Mouse (Mus musculus) heart, adult 9 months (tissue): ENCODE measurements around the gene C1qtnf3.

Experiments used
- DNase-seq, 2 experiments: peaks; one replicate each; pipeline ENCODE4 v3.0.0; 2022; ENCODE audit warnings: low spot score in 2 of 2

The C1qtnf3 gene

DNA sequence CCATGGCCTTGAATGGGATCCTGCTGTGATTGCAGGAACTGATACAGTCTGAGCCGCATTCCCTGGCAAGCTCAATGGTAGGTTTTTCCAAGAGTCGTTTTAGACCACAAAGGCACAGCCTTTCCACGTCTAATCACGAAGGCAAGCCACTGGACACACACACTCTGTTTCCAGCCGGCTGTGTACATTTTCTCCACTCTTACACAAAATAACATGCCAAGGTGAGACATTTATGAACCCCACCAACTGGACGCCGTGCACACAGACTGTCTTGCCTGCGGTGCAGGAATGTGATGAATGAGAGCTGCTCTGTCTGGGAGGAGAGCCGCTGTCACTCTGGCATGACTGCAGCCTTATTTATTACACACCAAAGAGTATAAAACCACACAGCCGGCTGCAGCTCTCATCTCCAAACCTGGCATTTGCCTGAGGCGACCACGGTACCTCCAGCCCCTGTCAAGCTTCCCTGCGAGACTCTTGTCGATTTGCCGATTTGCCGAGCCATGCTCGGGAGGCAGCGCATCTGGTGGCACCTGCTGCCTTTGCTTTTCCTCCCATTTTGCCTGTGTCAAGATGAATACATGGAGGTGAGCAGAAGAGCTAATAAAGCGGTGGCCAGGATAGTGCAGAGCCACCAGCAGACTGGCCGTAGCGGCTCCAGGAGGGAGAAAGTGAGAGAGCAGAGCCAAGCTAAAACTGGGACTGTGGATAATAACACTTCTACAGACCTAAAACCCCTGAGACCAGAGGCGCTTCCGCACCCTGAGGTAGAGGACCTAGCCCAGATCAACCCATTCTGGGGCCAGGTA is at the start of gene C1qtnf3:
Gene C1qtnf3 (plus strand): TSS at position 382 of the 809 bp plus-strand sequence.
- DNase-seq = no peak

DNA sequence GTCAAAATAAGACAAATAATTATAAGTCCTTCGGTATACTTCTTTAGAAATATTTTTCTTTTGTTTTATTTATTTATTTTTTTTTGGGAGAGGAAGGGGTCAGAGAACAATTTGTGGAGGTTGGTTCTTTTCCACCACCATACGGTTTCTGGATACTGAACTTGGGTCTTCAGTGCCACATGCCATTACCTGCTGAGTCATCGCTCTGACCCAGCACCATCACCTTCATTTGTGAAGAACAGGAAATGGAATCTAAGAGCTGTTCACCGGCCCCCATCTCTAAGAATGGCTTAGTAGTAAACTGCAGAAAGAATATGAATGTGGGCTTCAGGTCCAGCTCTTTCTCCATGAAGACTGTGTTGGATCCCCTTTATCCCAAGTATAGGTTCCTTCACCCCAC is 49.8 kb upstream of the C1qtnf3 start:
- DNase-seq = no peak

DNA sequence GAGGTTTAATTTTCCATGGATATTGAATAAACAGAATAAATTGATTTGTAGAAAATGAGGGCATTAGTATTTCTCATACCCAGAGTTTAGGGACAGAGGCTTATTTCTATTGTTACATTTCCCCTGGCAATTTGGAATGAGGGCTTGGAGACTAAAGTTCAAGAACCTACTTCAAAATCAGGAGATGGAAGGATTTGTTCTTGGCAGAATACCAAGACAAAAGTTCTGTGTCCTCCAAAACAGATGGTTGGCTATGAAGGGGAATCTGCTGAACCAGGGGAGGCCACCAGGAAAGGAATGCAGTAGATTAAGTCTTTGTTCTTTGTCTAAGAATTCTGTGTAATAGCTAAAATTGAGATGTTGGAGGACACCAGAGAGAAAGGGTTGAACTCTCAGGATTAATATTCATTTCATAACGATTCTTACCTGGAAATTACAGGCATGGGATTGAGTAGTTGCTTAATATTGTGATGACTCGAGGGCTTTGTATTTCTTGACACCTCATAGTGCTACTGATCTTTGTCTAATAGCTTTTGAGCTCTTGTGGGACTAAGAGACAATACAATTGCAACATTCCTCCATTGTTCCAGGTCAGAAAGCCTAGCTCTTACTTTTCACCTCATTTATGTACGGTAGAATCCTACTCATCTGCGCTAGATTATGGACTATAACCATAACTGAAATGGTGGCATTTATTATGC is 35.4 kb upstream of the C1qtnf3 start:
- DNase-seq = no peak

GRCm38 (mm10) chr15:10917312-10917660 is 34.8 kb upstream of the C1qtnf3 start:
- DNase-seq = no peak

DNA sequence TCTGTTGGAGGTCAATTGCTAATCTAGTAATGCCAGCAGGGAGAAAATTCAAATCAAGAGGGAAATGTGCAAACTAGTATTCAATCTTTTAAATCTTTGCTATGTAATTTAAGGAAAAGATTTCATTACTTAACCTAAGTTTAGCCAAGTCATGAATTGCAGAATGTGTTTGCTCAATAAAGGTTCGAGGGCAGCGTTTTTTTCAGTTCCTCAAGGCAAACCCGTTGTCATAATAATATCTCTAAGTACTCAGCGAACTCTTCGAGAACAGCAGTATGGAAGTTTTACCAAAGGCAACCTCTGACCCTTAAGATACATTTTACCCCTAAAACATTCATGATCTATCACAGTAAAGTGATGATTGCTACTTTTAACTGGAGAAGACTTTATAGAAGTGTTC is 31.9 kb upstream of the C1qtnf3 start:
- DNase-seq = no peak

GRCm38 (mm10) chr15:10921064-10921463 is 31.1 kb upstream of the C1qtnf3 start:
- DNase-seq = no peak

DNA sequence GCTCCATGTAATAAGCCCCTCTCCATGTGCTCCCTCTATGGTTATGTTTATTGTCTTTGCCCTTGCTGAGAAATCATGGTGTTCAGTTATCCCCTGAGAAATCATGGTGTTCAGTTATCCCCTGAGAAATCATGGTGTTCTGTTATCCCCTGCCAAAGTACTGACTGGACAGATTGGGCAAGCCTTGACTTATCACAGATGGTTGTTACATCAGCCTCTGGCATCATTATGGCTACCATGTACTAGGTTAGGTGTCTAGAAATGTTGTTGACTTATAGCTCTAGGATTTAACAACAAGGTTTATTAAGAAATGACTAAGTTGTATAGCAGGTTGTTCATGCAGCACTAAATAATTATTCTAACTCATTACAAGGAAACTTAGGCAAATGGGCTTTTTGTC is 30.1 kb upstream of the C1qtnf3 start:
- DNase-seq = no peak

DNA sequence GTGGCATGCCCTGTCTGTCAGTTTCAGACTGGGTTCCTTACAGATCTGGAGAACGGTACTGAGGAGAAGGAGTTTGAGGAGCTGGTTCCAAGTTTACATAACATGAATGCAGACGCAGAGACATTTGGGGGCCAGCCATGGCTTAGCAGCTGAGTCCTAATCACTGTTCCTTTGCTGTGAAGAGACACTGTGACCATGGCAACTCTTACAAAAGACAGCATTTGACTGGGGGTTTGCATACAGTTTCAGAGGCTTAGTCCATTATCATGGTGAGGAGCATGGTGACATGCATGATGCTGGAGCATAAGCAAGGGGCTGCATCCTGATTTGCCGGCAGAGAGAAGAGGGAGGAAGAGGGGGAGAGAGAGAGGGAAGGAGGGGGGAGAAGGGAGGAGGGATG is 29.6 kb upstream of the C1qtnf3 start:
- no peak for DNase-seq

GRCm38 (mm10) chr15:10923076-10923995 is 28.8 kb upstream of the C1qtnf3 start:
- no peak for DNase-seq

DNA sequence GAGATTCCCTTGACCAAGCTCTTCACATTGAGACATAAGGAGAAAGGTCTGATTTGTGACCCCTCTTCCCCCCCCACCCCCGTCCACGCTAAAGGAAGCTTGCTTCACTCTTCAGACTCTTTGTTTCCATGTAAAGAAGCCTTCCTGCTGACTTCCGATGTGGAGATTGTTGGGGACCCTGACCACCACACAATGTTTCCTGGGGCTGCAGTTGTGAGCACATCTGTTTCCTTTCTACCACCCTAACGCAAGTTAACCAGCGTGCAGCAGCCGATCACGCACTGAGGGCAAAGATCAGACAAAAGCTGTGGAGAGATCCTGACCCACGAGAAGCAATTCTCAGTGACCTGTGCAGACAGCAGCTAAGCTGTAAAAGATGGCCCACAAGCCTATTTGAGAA is 24.8 kb upstream of the C1qtnf3 start:
- no peak for DNase-seq

GRCm38 (mm10) chr15:10928633-10929270 is 23.4 kb upstream of the C1qtnf3 start:
- no peak for DNase-seq

- DNase-seq = no peak
Measured at GRCm38 (mm10) chr15:10933930-10934329, 18.2 kb upstream of the C1qtnf3 start.

GRCm38 (mm10) chr15:10940148-10941108 is 11.7 kb upstream of the C1qtnf3 start:
- peak; percentile 61 to 62 for DNase-seq

DNA sequence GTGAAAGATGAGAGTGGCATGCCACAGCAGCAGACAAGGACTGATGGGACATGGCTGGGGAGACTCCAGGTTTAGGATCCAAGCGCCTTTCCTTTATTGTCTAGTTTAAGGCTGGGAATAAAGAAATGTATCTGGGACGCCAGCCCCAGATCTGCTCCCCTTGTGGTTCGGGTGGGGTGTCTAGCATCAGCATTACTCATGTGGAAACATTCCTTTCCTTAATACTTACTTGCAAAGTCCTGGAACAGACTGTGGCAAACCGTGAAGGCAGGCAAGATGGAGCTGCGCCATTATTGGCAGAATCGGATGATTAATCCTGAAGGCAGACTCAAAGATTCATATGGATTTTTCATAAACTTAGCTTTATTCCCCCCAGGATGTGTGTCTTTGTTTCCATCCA is 10.2 kb upstream of the C1qtnf3 start:
- DNase-seq = no peak

GRCm38 (mm10) chr15:10947852-10948251 is 4.3 kb upstream of the C1qtnf3 start:
- no peak for DNase-seq

- no peak for DNase-seq
Measured at GRCm38 (mm10) chr15:10952760-10953305, 701 bp downstream of the C1qtnf3 start.

DNA sequence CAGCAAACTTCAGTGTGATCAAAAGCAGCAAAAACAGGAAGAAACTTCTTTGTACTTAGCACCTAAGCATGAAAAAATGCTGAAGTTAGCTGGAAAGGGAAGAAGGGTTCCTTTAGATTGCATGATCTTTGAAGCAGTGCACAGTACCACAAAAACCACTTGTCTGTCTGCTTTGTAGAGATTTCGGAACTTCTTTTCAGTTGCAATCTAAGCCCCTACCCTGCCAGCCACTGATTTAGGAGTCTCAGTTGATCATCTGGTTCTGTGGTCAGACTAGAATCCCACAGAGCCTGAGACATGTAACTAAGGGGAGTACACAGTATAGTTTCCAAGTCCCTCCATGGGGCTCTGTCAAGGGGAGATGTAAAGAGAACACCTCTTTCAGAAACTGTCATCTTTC is 1.3 kb downstream of the C1qtnf3 start:
- DNase-seq = no peak

- DNase-seq = no peak
Measured at GRCm38 (mm10) chr15:10954381-10955016, 2.4 kb downstream of the C1qtnf3 start.

DNA sequence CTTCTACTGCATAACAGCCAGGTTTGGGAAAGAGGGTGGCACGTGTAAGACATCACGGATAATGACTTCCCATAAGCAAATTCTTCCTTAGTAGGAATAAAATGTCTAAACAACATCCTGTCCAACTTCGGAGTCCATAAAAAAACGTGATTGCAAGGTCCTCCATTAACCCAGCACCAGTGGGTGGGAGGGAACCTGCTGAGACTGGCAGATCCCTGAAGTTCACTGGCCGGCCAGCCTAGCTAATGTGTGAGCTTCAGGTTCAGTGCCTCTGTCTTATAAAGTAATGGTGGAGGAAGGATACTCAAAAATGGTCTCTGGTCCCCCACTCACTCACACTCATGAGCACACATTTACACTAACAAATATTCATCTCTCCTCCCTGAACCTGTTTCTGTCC is 3.0 kb downstream of the C1qtnf3 start:
- no peak for DNase-seq

DNA sequence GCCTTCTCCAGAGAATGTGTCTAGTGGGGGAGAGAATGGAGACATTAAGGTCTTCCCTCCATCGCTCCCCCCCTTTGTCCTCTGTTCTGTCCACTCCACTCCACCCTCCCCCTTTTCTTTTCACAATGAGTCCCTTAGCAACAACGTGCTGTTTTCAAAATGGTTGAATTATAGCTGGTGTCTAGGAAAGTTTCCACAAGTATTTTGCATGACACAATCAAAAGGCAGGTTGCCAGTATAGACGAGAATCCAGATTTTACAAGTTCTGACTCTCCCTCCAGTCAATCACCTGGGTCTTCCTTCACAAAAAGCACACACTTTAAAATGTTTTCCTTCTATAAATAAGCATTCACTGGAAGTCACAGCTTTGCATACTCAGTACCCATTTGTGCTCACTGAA is 4.6 kb downstream of the C1qtnf3 start:
- DNase-seq = no peak
